Mouse (Mus musculus): Measurements from ENCODE around the gene Pde10a. TPM values are rescaled to one million over a fixed set of nuclear protein-coding genes. Genes with fewer than 3 reads are reported as not detected.

The Pde10a gene
- total and polyA plus RNA-seq, 2 experiments from 2014 or later = 1.5 to 3.0 TPM

GRCm38 (mm10) chr17:8485146-8485545 lies 40.0 kb upstream of the Pde10a start:
- Histone ChIP-seq H3K4me1 (ENCODE audit: control insufficient read depth, insufficient read depth) (no peaks in the 10 kb centered on the region), H3K9me3 (replicated peaks; ENCODE audit: control insufficient read depth, low read length) (no peaks in the 10 kb centered on the region), H3K27me3 (ENCODE audit: control insufficient read depth, insufficient read depth, low read length) (no peaks in the 10 kb centered on the region), H3K27ac (ENCODE audit: low read depth) (no peak overlapping the region), H3K4me2 (ENCODE audit: low read depth, low read length) (no peak overlapping the region), H3K36me3 (replicated peaks; ENCODE audit: control insufficient read depth, insufficient read depth, low read length) (no peaks in the 10 kb centered on the region), H3K9ac (replicated peaks; ENCODE audit: low read depth, low read length) (no peak overlapping the region), H3K4me3 (ENCODE audit: low read depth, low read length) (no peak overlapping the region)
- DNase-seq (ENCODE audit: low spot score) (no peak), ATAC-seq (ENCODE audit: insufficient read depth, low read depth) (no peak)
- TF ChIP-seq CTCF (IDR thresholded peaks at IDR 0.05; ENCODE audit: low read depth) (no peak), EP300 (IDR thresholded peaks at IDR 0.05; ENCODE audit: low read depth) (no peak)

GRCm38 (mm10) chr17:8487824-8488223 lies 37.3 kb upstream of the Pde10a start:
- DNase-seq (ENCODE audit: low spot score) = peak; percentile 43
- no peak overlapping the region for H3K4me2 ChIP-seq (ENCODE audit: low read depth, low read length)
- H3K9me3 ChIP-seq (replicated peaks; ENCODE audit: control insufficient read depth, low read length) = no peaks in the 10 kb centered on the region
- H3K4me3 ChIP-seq (ENCODE audit: low read depth, low read length) = no peak overlapping the region
- H3K27ac ChIP-seq (ENCODE audit: low read depth) = no peak overlapping the region
- H3K27me3 ChIP-seq (ENCODE audit: control insufficient read depth, insufficient read depth, low read length) = no peaks in the 10 kb centered on the region
- no peak overlapping the region for H3K9ac ChIP-seq (replicated peaks; ENCODE audit: low read depth, low read length)
- ATAC-seq (ENCODE audit: insufficient read depth, low read depth) = no peak
- H3K36me3 ChIP-seq (replicated peaks; ENCODE audit: control insufficient read depth, insufficient read depth, low read length) = no peaks in the 10 kb centered on the region
- TF ChIP-seq CTCF (IDR thresholded peaks at IDR 0.05; ENCODE audit: low read depth) (no peak), EP300 (IDR thresholded peaks at IDR 0.05; ENCODE audit: low read depth) (no peak)
- H3K4me1 ChIP-seq (ENCODE audit: control insufficient read depth, insufficient read depth) = no peaks in the 10 kb centered on the region
- WGBS = 33% methylated on average over 12 of the region's 12 CpGs

- Histone ChIP-seq H3K4me3 (ENCODE audit: low read depth, low read length) (no peak overlapping the region), H3K27me3 (ENCODE audit: control insufficient read depth, insufficient read depth, low read length) (no peaks in the 10 kb centered on the region), H3K9ac (replicated peaks; ENCODE audit: low read depth, low read length) (no peak overlapping the region), H3K4me2 (ENCODE audit: low read depth, low read length) (no peak overlapping the region), H3K27ac (ENCODE audit: low read depth) (no peak overlapping the region), H3K9me3 (replicated peaks; ENCODE audit: control insufficient read depth, low read length) (no peaks in the 10 kb centered on the region), H3K4me1 (ENCODE audit: control insufficient read depth, insufficient read depth) (no peaks in the 10 kb centered on the region), H3K36me3 (replicated peaks; ENCODE audit: control insufficient read depth, insufficient read depth, low read length) (no peaks in the 10 kb centered on the region)
- 87% methylated on average over 5 of the region's 5 CpGs for WGBS
- TF ChIP-seq CTCF (IDR thresholded peaks at IDR 0.05; ENCODE audit: low read depth) (no peak), EP300 (IDR thresholded peaks at IDR 0.05; ENCODE audit: low read depth) (no peak)
- DNase-seq (ENCODE audit: low spot score) (no peak), ATAC-seq (ENCODE audit: insufficient read depth, low read depth) (no peak)
Measured at GRCm38 (mm10) chr17:8490971-8491370, 34.2 kb upstream of the Pde10a start.

- no peaks in the 10 kb centered on the region for H3K4me1 ChIP-seq (ENCODE audit: control insufficient read depth, insufficient read depth)
- H3K27me3 ChIP-seq (ENCODE audit: control insufficient read depth, insufficient read depth, low read length) = no peaks in the 10 kb centered on the region
- H3K9me3 ChIP-seq (replicated peaks; ENCODE audit: control insufficient read depth, low read length) = no peaks in the 10 kb centered on the region
- no peak for TF ChIP-seq CTCF (IDR thresholded peaks at IDR 0.05; ENCODE audit: low read depth)
- TF ChIP-seq EP300 (IDR thresholded peaks at IDR 0.05; ENCODE audit: low read depth) = no peak
- H3K4me3 ChIP-seq (ENCODE audit: low read depth, low read length) = no peak overlapping the region
- no peaks in the 10 kb centered on the region for H3K36me3 ChIP-seq (replicated peaks; ENCODE audit: control insufficient read depth, insufficient read depth, low read length)
- 74% methylated on average over 4 of the region's 4 CpGs for WGBS
- no peak overlapping the region for H3K9ac ChIP-seq (replicated peaks; ENCODE audit: low read depth, low read length)
- DNase-seq (ENCODE audit: low spot score) = no peak
- no peak for ATAC-seq (ENCODE audit: insufficient read depth, low read depth)
- no peak overlapping the region for H3K4me2 ChIP-seq (ENCODE audit: low read depth, low read length)
- no peak overlapping the region for H3K27ac ChIP-seq (ENCODE audit: low read depth)
Measured at GRCm38 (mm10) chr17:8493461-8493860, 31.7 kb upstream of the Pde10a start.

- Histone ChIP-seq H3K9me3 (replicated peaks; ENCODE audit: control insufficient read depth, low read length) (no peaks in the 10 kb centered on the region), H3K27me3 (ENCODE audit: control insufficient read depth, insufficient read depth, low read length) (no peaks in the 10 kb centered on the region), H3K36me3 (replicated peaks; ENCODE audit: control insufficient read depth, insufficient read depth, low read length) (no peaks in the 10 kb centered on the region), H3K4me3 (ENCODE audit: low read depth, low read length) (no peak overlapping the region), H3K27ac (ENCODE audit: low read depth) (no peak overlapping the region), H3K9ac (replicated peaks; ENCODE audit: low read depth, low read length) (no peak overlapping the region), H3K4me1 (ENCODE audit: control insufficient read depth, insufficient read depth) (no peaks in the 10 kb centered on the region), H3K4me2 (ENCODE audit: low read depth, low read length) (no peak overlapping the region)
- TF ChIP-seq EP300 (IDR thresholded peaks at IDR 0.05; ENCODE audit: low read depth) (no peak), CTCF (IDR thresholded peaks at IDR 0.05; ENCODE audit: low read depth) (no peak)
- DNase-seq (ENCODE audit: low spot score) (no peak), ATAC-seq (ENCODE audit: insufficient read depth, low read depth) (no peak)
- 71% methylated on average over 1 of the region's 1 CpGs for whole genome bisulfite sequencing
Measured at GRCm38 (mm10) chr17:8498151-8498550, 27.0 kb upstream of the Pde10a start.

GRCm38 (mm10) chr17:8498655-8499054 lies 26.5 kb upstream of the Pde10a start:
- Histone ChIP-seq H3K9me3 (replicated peaks; ENCODE audit: control insufficient read depth, low read length) (no peaks in the 10 kb centered on the region), H3K4me2 (ENCODE audit: low read depth, low read length) (no peak overlapping the region), H3K27me3 (ENCODE audit: control insufficient read depth, insufficient read depth, low read length) (no peaks in the 10 kb centered on the region), H3K9ac (replicated peaks; ENCODE audit: low read depth, low read length) (no peak overlapping the region), H3K4me3 (ENCODE audit: low read depth, low read length) (no peak overlapping the region), H3K27ac (ENCODE audit: low read depth) (no peak overlapping the region), H3K36me3 (replicated peaks; ENCODE audit: control insufficient read depth, insufficient read depth, low read length) (no peaks in the 10 kb centered on the region), H3K4me1 (ENCODE audit: control insufficient read depth, insufficient read depth) (no peaks in the 10 kb centered on the region)
- WGBS = 57% methylated on average over 5 of the region's 5 CpGs
- DNase-seq (ENCODE audit: low spot score) (no peak), ATAC-seq (ENCODE audit: insufficient read depth, low read depth) (no peak)
- TF ChIP-seq CTCF (IDR thresholded peaks at IDR 0.05; ENCODE audit: low read depth) = no peak
- TF ChIP-seq EP300 (IDR thresholded peaks at IDR 0.05; ENCODE audit: low read depth) = no peak

All from heart, postnatal 0 days (tissue).